Mouse (Mus musculus): Measurements from ENCODE around the gene Pdlim5.

DNA sequence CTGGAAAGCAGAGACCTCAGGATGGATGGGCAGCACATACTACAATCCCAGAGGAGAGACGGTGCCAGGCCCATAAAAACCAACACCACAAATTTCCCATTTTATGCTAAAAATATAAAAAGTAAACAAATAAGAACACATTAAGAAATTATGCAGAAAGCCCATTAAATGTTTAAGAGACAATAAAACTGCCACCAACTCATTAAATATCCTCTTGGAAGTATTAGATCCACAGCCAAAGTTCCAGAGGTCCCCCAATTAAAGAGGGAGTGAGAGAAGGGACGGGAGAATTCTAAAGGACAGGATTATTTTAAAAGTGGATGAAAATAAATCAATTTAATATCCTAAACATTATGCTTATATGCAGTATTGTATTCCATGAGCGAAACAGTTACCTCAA is 183.3 kb downstream of the Pdlim5 start:
- no peak for TF ChIP-seq CTCF (IDR thresholded peaks at IDR 0.05; ENCODE audit: extremely low read depth, insufficient read depth, insufficient read length, insufficient replicate concordance)
- TF ChIP-seq POLR2A (IDR thresholded peaks at IDR 0.05; ENCODE audit: low read depth, low read length) = no peak
